Mouse (Mus musculus) hindbrain, embryonic 14.5 days (tissue): Measurements from ENCODE around the gene Tmem116. TPM values are rescaled to one million over a fixed set of nuclear protein-coding genes. Genes with fewer than 3 reads are reported as not detected.

Experiments
- ATAC-seq: fragments of 200-750 bp; cut with Nextera tagmentation; 2 replicates; pipeline ENCODE4 v1.8.0; 2017; ENCODE audit warnings: moderate number of reproducible peaks, mild to moderate bottlenecking, moderate TSS enrichment, moderate library complexity; ENCODE audit not compliant: low FRiP score
- DNase-seq: peaks from one replicate; pipeline ENCODE4 v3.0.0-alpha.2; 2015; ENCODE audit warnings: low spot score
- H3K27ac ChIP-seq: fragments of 300-500 bp; sonication (generic); 2 replicates; pipeline ENCODE4 v1.5.1; 2014; ENCODE audit warnings: mild to moderate bottlenecking, moderate library complexity
- H3K27me3 ChIP-seq: fragments of 300-500 bp; sonication (generic); 2 replicates; pipeline ENCODE4 v1.6.1; 2014; ENCODE audit warnings: mild to moderate bottlenecking, low read length, mixed read lengths; ENCODE audit not compliant: control insufficient read depth, insufficient read depth
- H3K36me3 ChIP-seq: fragments of 300-500 bp; sonication (generic); replicated peaks from 2 replicates; pipeline ENCODE4 v1.6.1; 2014; ENCODE audit not compliant: control insufficient read depth, insufficient read depth
- H3K4me1 ChIP-seq: fragments of 300-500 bp; sonication (generic); replicated peaks from 2 replicates; pipeline ENCODE4 v1.6.1; 2014; ENCODE audit warnings: antibody characterized with exemption, low read length, mixed read lengths; ENCODE audit not compliant: control insufficient read depth, insufficient read depth
- H3K4me2 ChIP-seq: fragments of 300-500 bp; sonication (generic); replicated peaks from 2 replicates; pipeline ENCODE4 v1.6.1; 2014; ENCODE audit warnings: mild to moderate bottlenecking, moderate library complexity
- H3K4me3 ChIP-seq: fragments of 300-500 bp; sonication (generic); replicated peaks from 2 replicates; pipeline ENCODE4 v1.5.1; 2014; ENCODE audit warnings: mild to moderate bottlenecking, low read length
- H3K9ac ChIP-seq: fragments of 300-500 bp; sonication (generic); 2 replicates; pipeline ENCODE4 v1.6.1; 2014
- H3K9me3 ChIP-seq: fragments of 300-500 bp; sonication (generic); 2 replicates; pipeline ENCODE4 v1.6.1; 2016; ENCODE audit warnings: low read length; ENCODE audit not compliant: control insufficient read depth
- WGBS: fragments of 180-500 bp; shearing (Covaris S2); extraction: QIAGEN DNeasy Blood & Tissue Kit; methylation state at CpG from one replicate; pipeline ENCODE4 v1.1.7; 2014; 5-methylcytosine and 5-hydroxymethylcytosine counted together
- polyA plus RNA-seq: library from polyadenylated mRNA; unstranded; fragments of >200 nt; fragmentation: Nextera tagmentation; extraction: Ambion mirVana; gene quantifications from 2 replicates; pipeline ENCODE4 v1.2.1, GENCODE M21; 2014

Tmem116 gene
- polyA plus RNA-seq, 1 experiment from 2014 or later = 1.9 TPM

DNA sequence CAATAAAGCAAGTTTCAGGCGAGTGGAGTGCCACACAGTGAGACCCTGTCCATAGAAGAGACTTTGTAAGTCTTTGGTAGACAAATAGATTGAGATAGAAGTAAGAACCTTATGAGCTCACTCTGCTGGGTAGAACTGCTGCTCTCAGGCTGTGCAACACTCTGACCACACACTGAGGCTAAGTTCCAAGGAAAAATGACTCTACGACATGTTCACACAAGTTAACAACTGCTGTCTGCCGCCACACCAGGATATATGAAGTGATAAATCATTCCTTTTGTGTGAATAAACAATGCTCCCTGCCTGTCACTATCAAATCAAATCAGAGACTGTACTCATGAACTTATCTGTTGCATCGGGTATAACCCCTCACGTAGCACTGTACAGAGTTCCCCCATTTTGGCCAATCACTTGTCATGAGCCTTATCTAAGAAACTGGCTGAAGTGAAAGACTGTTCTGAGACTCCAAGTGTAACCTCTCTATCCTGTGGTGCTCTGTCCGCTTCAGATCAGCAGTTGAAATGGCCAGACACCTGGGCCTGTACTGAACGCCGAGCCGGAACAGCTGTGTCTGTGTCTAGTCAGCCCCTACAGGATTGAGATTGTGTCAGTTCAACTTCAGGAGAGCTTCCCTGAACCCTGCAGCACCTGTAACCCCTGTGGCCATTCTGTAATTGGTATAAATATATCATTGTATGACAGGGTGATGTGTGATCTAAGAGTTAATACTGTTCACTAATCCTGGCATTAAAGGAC lies 4.0 kb downstream of the Tmem116 start:
- H3K27ac ChIP-seq = no peak overlapping the region
- no peaks in the 10 kb centered on the region for H3K9me3 ChIP-seq
- no peak for ATAC-seq
- no peak overlapping the region for H3K4me3 ChIP-seq
- H3K27me3 ChIP-seq = no peaks in the 10 kb centered on the region
- no peaks in the 10 kb centered on the region for H3K36me3 ChIP-seq
- H3K9ac ChIP-seq = no peak overlapping the region
- WGBS = 79% methylated on average over 9 of the region's 9 CpGs
- DNase-seq = no peak
- peaks cover 17% of the 10 kb centered on the region for H3K4me1 ChIP-seq
- H3K4me2 ChIP-seq = no peak overlapping the region

DNA sequence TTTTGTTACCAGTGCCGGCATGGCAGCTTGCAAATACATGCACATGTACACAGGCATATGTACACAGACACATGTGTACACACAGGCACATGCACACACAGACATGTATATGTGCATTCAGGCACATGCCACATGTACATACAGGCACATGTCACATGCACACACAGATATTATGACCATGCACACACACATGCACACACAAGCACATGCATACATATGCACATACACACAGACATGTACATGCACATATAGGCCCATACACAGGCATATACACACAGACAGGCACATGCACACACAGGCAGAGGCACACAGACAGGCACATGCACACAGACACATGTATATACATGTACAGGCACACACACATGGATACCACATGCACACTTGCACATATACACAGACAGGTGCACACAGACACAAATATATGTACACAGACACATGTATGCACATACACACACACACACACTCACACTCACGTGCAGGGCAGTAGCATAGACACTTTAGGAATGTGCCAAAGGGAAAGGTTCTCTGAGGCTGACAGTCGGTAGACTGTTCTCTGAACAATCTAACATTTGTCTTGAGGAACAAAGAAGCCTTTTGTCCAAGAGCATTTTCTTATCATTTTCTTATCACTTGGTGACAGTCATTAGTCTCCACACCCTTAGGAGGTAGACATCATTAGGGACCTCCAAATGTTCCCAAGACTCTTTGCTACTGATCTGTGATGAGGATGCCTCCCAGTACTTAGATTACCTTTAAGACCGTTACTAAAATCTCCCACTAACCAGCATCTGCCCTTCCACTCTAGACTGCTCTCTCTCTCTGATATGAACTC lies 9.9 kb downstream of the Tmem116 start:
- 71% methylated on average over 4 of the region's 4 CpGs for WGBS
- H3K4me3 ChIP-seq = no peak overlapping the region
- ATAC-seq (no peak), DNase-seq (no peak)
- H3K4me2 ChIP-seq = no peak overlapping the region
- no peaks in the 10 kb centered on the region for H3K9me3 ChIP-seq
- no peaks in the 10 kb centered on the region for H3K4me1 ChIP-seq
- H3K27ac ChIP-seq = no peak overlapping the region
- H3K27me3 ChIP-seq = no peaks in the 10 kb centered on the region
- H3K36me3 ChIP-seq = no peaks in the 10 kb centered on the region
- H3K9ac ChIP-seq = no peak overlapping the region

DNA sequence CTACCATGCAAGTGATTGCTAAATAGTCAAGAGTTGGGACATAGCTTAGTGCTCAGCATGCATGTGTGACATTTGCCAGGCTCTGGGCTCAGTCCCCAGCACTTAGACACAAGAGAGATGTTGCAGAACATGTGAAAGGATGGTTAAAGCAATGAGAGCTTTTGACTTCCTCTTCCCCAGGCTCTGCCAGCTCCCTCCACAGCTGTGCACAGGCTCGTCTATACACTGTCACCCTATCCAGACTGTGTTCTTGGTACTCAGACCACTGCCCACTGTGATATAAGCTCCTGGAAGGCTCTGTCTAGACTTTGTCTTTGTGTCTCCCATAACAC lies 10.4 kb downstream of the Tmem116 start:
- Histone ChIP-seq H3K27ac (no peak overlapping the region), H3K27me3 (no peaks in the 10 kb centered on the region), H3K9me3 (no peaks in the 10 kb centered on the region), H3K4me3 (no peak overlapping the region), H3K4me1 (no peaks in the 10 kb centered on the region), H3K36me3 (no peaks in the 10 kb centered on the region), H3K4me2 (no peak overlapping the region), H3K9ac (no peak overlapping the region)
- DNase-seq (no peak), ATAC-seq (no peak)
- 43% methylated on average over 1 of the region's 1 CpGs for WGBS

DNA sequence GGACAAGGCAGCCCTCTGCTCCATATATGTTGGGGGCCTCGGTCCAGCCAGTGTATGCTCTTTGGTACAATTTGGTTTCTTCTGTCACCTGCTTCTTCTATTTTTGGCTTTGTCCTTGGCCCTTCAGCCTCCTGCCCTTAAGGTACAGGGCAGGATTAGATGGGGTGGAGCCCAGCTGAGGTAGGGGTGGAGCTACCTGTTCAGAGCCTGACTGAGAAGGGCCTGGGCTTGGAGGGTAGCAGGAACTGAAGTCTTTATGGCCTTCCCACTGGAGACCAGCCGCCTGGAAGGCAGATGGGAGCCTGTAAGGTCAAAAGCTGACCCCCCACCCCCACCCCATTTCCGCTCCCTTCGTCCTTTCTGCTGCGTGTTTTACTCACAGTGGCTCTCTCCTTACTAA lies 11.3 kb downstream of the Tmem116 start:
- H3K4me2 ChIP-seq = no peak overlapping the region
- ATAC-seq (no peak), DNase-seq (no peak)
- WGBS = 77% methylated on average over 5 of the region's 5 CpGs
- no peak overlapping the region for H3K4me3 ChIP-seq
- no peaks in the 10 kb centered on the region for H3K9me3 ChIP-seq
- H3K27me3 ChIP-seq = no peaks in the 10 kb centered on the region
- no peak overlapping the region for H3K27ac ChIP-seq
- H3K9ac ChIP-seq = no peak overlapping the region
- no peaks in the 10 kb centered on the region for H3K36me3 ChIP-seq
- no peaks in the 10 kb centered on the region for H3K4me1 ChIP-seq

DNA sequence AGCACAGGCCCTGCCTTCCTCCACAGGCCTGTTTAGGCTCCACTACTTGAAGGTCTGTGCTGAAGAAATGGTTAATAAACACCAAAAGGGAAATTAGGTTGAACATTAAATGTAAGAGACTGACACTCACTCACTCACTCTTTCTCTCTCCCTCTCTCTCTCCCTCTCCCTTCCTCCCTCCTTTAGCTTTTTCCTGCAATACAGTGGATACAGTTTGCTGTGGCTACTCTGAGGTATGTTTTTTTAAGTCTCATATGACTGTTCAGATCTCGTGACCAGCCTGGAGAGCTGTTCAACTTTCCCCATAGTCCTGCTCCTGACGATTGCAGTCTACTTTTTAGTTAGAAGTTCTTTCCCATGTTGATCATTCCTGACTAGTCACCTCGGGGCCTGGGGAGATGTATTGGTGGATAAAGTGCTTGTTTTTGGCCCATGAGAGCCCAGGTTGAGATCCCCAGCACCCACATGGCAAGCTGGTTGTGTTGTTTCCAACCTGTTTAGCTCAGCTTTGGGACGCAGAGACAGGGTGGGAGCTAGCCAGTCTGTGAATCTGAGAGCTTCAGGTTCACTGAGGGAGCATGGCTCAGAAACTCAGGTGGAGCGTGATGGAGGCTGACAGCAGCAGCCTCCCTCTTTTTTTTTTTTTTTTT lies 12.0 kb downstream of the Tmem116 start:
- no peak for DNase-seq
- H3K4me1 ChIP-seq = no peaks in the 10 kb centered on the region
- H3K9ac ChIP-seq = no peak overlapping the region
- no peaks in the 10 kb centered on the region for H3K27me3 ChIP-seq
- H3K9me3 ChIP-seq = no peaks in the 10 kb centered on the region
- H3K4me3 ChIP-seq = no peak overlapping the region
- no peak for ATAC-seq
- no peaks in the 10 kb centered on the region for H3K36me3 ChIP-seq
- no peak overlapping the region for H3K27ac ChIP-seq
- 76% methylated on average over 5 of the region's 5 CpGs for WGBS
- no peak overlapping the region for H3K4me2 ChIP-seq

DNA sequence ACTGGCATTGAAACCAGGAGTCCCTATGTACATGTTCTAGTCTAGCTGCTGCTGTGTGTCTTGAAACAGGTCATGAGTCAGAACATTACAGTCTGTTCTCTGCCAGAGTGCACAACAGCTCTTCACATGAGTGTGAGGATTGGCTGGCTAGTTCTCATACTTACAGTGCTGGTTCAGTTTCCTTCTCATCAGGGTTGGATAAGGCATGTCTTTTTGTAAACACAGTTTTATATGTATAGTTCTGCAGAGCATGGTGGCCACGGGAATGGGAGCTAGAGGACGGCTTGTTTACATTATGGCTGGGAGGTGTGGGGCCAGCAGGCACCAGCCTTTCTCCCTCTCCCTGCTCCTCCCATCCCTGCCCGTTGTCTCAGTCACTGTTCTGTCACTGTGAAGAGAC lies 17.9 kb downstream of the Tmem116 start:
- H3K9me3 ChIP-seq = no peaks in the 10 kb centered on the region
- H3K27ac ChIP-seq = no peak overlapping the region
- no peak for DNase-seq
- WGBS = 55% methylated on average over 3 of the region's 3 CpGs
- H3K4me3 ChIP-seq = no peak overlapping the region
- no peaks in the 10 kb centered on the region for H3K4me1 ChIP-seq
- no peak overlapping the region for H3K4me2 ChIP-seq
- H3K9ac ChIP-seq = no peak overlapping the region
- no peaks in the 10 kb centered on the region for H3K27me3 ChIP-seq
- no peak for ATAC-seq
- no peaks in the 10 kb centered on the region for H3K36me3 ChIP-seq

DNA sequence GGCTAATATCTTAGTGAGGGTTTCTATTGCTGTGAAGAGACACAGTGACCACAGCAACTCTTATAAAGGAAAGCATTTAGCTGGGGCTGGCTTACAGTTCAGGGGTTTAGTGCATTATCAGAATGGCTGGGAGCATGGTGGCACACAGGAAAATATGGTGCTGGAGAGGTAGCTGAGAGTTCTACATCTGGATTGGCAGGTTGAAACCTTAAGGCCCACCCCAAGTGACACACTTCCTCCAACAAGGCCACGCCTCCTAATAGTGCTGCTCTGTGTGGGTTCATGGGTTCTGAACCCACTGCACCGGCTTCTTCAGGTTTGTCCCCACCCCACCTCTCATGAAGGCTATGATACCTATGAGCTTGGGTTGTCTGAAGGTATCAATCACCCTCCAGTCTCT lies 20.7 kb downstream of the Tmem116 start:
- no peak for ATAC-seq
- Histone ChIP-seq H3K4me2 (no peak overlapping the region), H3K4me1 (no peaks in the 10 kb centered on the region), H3K27ac (no peak overlapping the region), H3K36me3 (no peaks in the 10 kb centered on the region), H3K9ac (no peak overlapping the region), H3K9me3 (no peaks in the 10 kb centered on the region), H3K4me3 (no peak overlapping the region), H3K27me3 (no peaks in the 10 kb centered on the region)
- WGBS = 82% methylated on average over 2 of the region's 2 CpGs
- no peak for DNase-seq

DNA sequence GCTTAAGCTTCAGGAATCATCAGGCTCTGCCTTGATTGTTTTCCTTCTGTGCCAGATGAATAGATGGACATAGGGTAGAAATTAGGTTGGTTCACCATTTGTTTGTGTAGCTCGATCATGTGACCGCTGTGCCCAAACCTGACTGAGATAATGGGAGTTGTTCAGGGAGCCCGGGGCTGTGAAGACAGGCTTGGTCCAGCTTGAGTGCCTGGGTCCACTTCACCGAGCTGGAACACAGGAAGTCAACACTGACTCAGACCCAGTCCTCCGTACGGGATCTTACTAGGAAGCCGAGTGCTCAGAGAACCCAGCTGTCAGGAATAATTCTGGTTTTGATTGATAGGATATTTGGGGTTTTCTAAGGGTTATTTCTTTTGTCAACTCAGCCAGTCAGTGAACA lies 22.9 kb downstream of the Tmem116 start:
- Histone ChIP-seq H3K9ac (no peak overlapping the region), H3K4me2 (no peak overlapping the region), H3K4me3 (no peak overlapping the region), H3K27ac (no peak overlapping the region), H3K36me3 (no peaks in the 10 kb centered on the region), H3K4me1 (no peaks in the 10 kb centered on the region), H3K9me3 (no peaks in the 10 kb centered on the region), H3K27me3 (no peaks in the 10 kb centered on the region)
- no peak for DNase-seq
- 77% methylated on average over 7 of the region's 7 CpGs for WGBS
- no peak for ATAC-seq

DNA sequence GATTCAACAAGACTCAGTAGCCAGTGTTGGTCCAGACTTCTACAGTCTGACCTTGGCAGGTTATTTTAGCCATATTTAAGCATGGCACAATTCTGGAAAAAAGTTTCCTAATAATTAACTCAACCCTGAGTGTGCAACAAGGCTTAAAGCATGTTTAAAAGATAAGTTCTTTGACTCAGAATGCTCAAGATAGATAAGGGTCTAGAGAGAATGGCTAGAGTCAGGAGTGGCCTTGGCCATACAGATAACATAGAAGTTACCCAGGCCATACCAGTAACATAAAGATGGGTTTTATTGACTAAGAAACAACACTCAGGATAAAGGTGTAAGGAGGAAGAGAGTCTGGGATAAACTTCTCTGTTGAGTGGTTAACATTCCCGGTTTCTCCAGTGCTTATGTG lies 24.3 kb downstream of the Tmem116 start:
- Histone ChIP-seq H3K4me2 (no peak overlapping the region), H3K27me3 (no peaks in the 10 kb centered on the region), H3K9me3 (no peaks in the 10 kb centered on the region), H3K27ac (no peak overlapping the region), H3K9ac (no peak overlapping the region), H3K36me3 (no peaks in the 10 kb centered on the region), H3K4me3 (no peak overlapping the region), H3K4me1 (no peaks in the 10 kb centered on the region)
- no peak for ATAC-seq
- 92% methylated on average over 1 of the region's 1 CpGs for WGBS
- DNase-seq = no peak
